Mouse (Mus musculus): ENCODE data around the gene Rasgef1b. TPM values are rescaled to one million over a fixed set of nuclear protein-coding genes. Genes with fewer than 3 reads are reported as not detected.

Gene Rasgef1b
- polyA plus RNA-seq, 1 experiment from 2014 or later, result 8.5 TPM

GRCm38 (mm10) chr5:99292287-99292851 lies 436.5 kb downstream of the Rasgef1b start:
- WGBS, result 83% methylated on average over 10 of the region's 10 CpGs
- Histone ChIP-seq H3K36me3 (no peaks in the 10 kb centered on the region), H3K4me2 (no peak overlapping the region), H3K27me3 (no peaks in the 10 kb centered on the region), H3K27ac (no peak overlapping the region), H3K9me3 (no peaks in the 10 kb centered on the region), H3K4me1 (no peaks in the 10 kb centered on the region), H3K9ac (no peak overlapping the region), H3K4me3 (no peak overlapping the region)
- ATAC-seq (ENCODE audit: insufficient number of reproducible peaks, insufficient read depth, low FRiP score, low TSS enrichment, low read depth), result no peak

- WGBS, result 76% methylated on average over 12 of the region's 12 CpGs
- Histone ChIP-seq H3K4me1 (no peaks in the 10 kb centered on the region), H3K27ac (no peak overlapping the region), H3K4me3 (no peak overlapping the region), H3K4me2 (no peak overlapping the region), H3K36me3 (no peaks in the 10 kb centered on the region), H3K27me3 (no peaks in the 10 kb centered on the region), H3K9me3 (no peaks in the 10 kb centered on the region), H3K9ac (no peak overlapping the region)
- no peak for ATAC-seq (ENCODE audit: insufficient number of reproducible peaks, insufficient read depth, low FRiP score, low TSS enrichment, low read depth)
Measured at GRCm38 (mm10) chr5:99291084-99291830, 437.6 kb downstream of the Rasgef1b start.

- Histone ChIP-seq H3K27me3 (no peaks in the 10 kb centered on the region), H3K27ac (no peak overlapping the region), H3K4me3 (no peak overlapping the region), H3K4me1 (no peaks in the 10 kb centered on the region), H3K36me3 (no peaks in the 10 kb centered on the region), H3K4me2 (no peak overlapping the region), H3K9me3 (no peaks in the 10 kb centered on the region), H3K9ac (no peak overlapping the region)
- no peak for ATAC-seq (ENCODE audit: insufficient number of reproducible peaks, insufficient read depth, low FRiP score, low TSS enrichment, low read depth)
- 77% methylated on average over 4 of the region's 4 CpGs for WGBS
Measured at GRCm38 (mm10) chr5:99288262-99288661, 440.6 kb downstream of the Rasgef1b start.

- Histone ChIP-seq H3K4me1 (no peaks in the 10 kb centered on the region), H3K36me3 (no peaks in the 10 kb centered on the region), H3K27me3 (no peaks in the 10 kb centered on the region), H3K9ac (no peak overlapping the region), H3K4me3 (no peak overlapping the region), H3K4me2 (no peak overlapping the region), H3K9me3 (no peaks in the 10 kb centered on the region), H3K27ac (no peak overlapping the region)
- no peak for ATAC-seq (ENCODE audit: insufficient number of reproducible peaks, insufficient read depth, low FRiP score, low TSS enrichment, low read depth)
- 86% methylated on average over 6 of the region's 6 CpGs for WGBS
Measured at GRCm38 (mm10) chr5:99287647-99288185, 441.1 kb downstream of the Rasgef1b start.

- H3K27ac ChIP-seq, result no peak overlapping the region
- H3K27me3 ChIP-seq, result no peaks in the 10 kb centered on the region
- no peaks in the 10 kb centered on the region for H3K9me3 ChIP-seq
- ATAC-seq (ENCODE audit: insufficient number of reproducible peaks, insufficient read depth, low FRiP score, low TSS enrichment, low read depth), result no peak
- no peaks in the 10 kb centered on the region for H3K36me3 ChIP-seq
- no peak overlapping the region for H3K4me3 ChIP-seq
- H3K4me2 ChIP-seq, result no peak overlapping the region
- WGBS, result 88% methylated on average over 6 of the region's 6 CpGs
- no peak overlapping the region for H3K9ac ChIP-seq
- H3K4me1 ChIP-seq, result no peaks in the 10 kb centered on the region
Measured at GRCm38 (mm10) chr5:99286575-99286974, 442.3 kb downstream of the Rasgef1b start.

GRCm38 (mm10) chr5:99286024-99286423 lies 442.8 kb downstream of the Rasgef1b start:
- H3K9me3 ChIP-seq, result no peaks in the 10 kb centered on the region
- H3K4me2 ChIP-seq, result no peak overlapping the region
- no peak overlapping the region for H3K4me3 ChIP-seq
- H3K27me3 ChIP-seq, result no peaks in the 10 kb centered on the region
- WGBS, result 87% methylated on average over 6 of the region's 6 CpGs
- no peak for ATAC-seq (ENCODE audit: insufficient number of reproducible peaks, insufficient read depth, low FRiP score, low TSS enrichment, low read depth)
- no peaks in the 10 kb centered on the region for H3K4me1 ChIP-seq
- no peak overlapping the region for H3K9ac ChIP-seq
- no peak overlapping the region for H3K27ac ChIP-seq
- no peaks in the 10 kb centered on the region for H3K36me3 ChIP-seq

GRCm38 (mm10) chr5:99284369-99284768 lies 444.5 kb downstream of the Rasgef1b start:
- no peak overlapping the region for H3K27ac ChIP-seq

GRCm38 (mm10) chr5:99283636-99284035 lies 445.2 kb downstream of the Rasgef1b start:
- no peak overlapping the region for H3K27ac ChIP-seq
- 77% methylated on average over 3 of the region's 3 CpGs for WGBS
- ATAC-seq (ENCODE audit: insufficient number of reproducible peaks, insufficient read depth, low FRiP score, low TSS enrichment, low read depth), result no peak
- peaks cover 9% of the 10 kb centered on the region for H3K4me1 ChIP-seq
- H3K4me3 ChIP-seq, result no peak overlapping the region
- no peaks in the 10 kb centered on the region for H3K36me3 ChIP-seq
- H3K27me3 ChIP-seq, result no peaks in the 10 kb centered on the region
- no peak overlapping the region for H3K4me2 ChIP-seq
- no peaks in the 10 kb centered on the region for H3K9me3 ChIP-seq
- no peak overlapping the region for H3K9ac ChIP-seq

More at GRCm38 (mm10) chr5:99284369-99284768, 444.5 kb downstream of the Rasgef1b start:
- H3K36me3 ChIP-seq, result no peaks in the 10 kb centered on the region
- no peak for ATAC-seq (ENCODE audit: insufficient number of reproducible peaks, insufficient read depth, low FRiP score, low TSS enrichment, low read depth)
- 95% methylated on average over 7 of the region's 7 CpGs for WGBS
- H3K27me3 ChIP-seq, result no peaks in the 10 kb centered on the region
- peaks cover 9% of the 10 kb centered on the region for H3K4me1 ChIP-seq
- H3K4me2 ChIP-seq, result no peak overlapping the region
- no peaks in the 10 kb centered on the region for H3K9me3 ChIP-seq
- H3K4me3 ChIP-seq, result no peak overlapping the region
- no peak overlapping the region for H3K9ac ChIP-seq

- 36% methylated on average over 5 of the region's 5 CpGs for WGBS
- ATAC-seq (ENCODE audit: insufficient number of reproducible peaks, insufficient read depth, low FRiP score, low TSS enrichment, low read depth), result no peak
- Histone ChIP-seq H3K9me3 (no peaks in the 10 kb centered on the region), H3K9ac (no peak overlapping the region), H3K4me2 (no peak overlapping the region), H3K27me3 (no peaks in the 10 kb centered on the region), H3K4me1 (peaks cover 9% of the 10 kb centered on the region), H3K4me3 (no peak overlapping the region), H3K27ac (no peak overlapping the region), H3K36me3 (no peaks in the 10 kb centered on the region)
Measured at GRCm38 (mm10) chr5:99280536-99280935, 448.3 kb downstream of the Rasgef1b start.

- Histone ChIP-seq H3K36me3 (no peaks in the 10 kb centered on the region), H3K27me3 (no peaks in the 10 kb centered on the region), H3K27ac (no peak overlapping the region), H3K9me3 (no peaks in the 10 kb centered on the region), H3K9ac (no peak overlapping the region), H3K4me3 (no peak overlapping the region), H3K4me1 (peaks cover 9% of the 10 kb centered on the region), H3K4me2 (no peak overlapping the region)
- WGBS, result 71% methylated on average over 9 of the region's 9 CpGs
- ATAC-seq (ENCODE audit: insufficient number of reproducible peaks, insufficient read depth, low FRiP score, low TSS enrichment, low read depth), result no peak
Measured at GRCm38 (mm10) chr5:99279016-99279757, 449.7 kb downstream of the Rasgef1b start.

GRCm38 (mm10) chr5:99278364-99278763 lies 450.5 kb downstream of the Rasgef1b start:
- no peak overlapping the region for H3K4me2 ChIP-seq
- WGBS, result 87% methylated on average over 8 of the region's 8 CpGs
- H3K4me1 ChIP-seq, result peaks cover 9% of the 10 kb centered on the region
- no peak overlapping the region for H3K9ac ChIP-seq
- no peak overlapping the region for H3K4me3 ChIP-seq
- ATAC-seq (ENCODE audit: insufficient number of reproducible peaks, insufficient read depth, low FRiP score, low TSS enrichment, low read depth), result no peak
- H3K27ac ChIP-seq, result no peak overlapping the region
- no peaks in the 10 kb centered on the region for H3K9me3 ChIP-seq
- no peaks in the 10 kb centered on the region for H3K27me3 ChIP-seq
- H3K36me3 ChIP-seq, result no peaks in the 10 kb centered on the region
